Mouse (Mus musculus) neural tube, embryonic 12.5 days (tissue): ENCODE data around the gene Psmd13. TPM values are rescaled to one million over a fixed set of nuclear protein-coding genes. Genes with fewer than 3 reads are reported as not detected.

Source experiments
- ATAC-seq: fragments of 200-750 bp; cut with Nextera tagmentation; 2 replicates; pipeline ENCODE4 v1.8.0; 2017; ENCODE audit warnings: low read depth, mild to moderate bottlenecking, moderate TSS enrichment, moderate library complexity; ENCODE audit not compliant: low FRiP score
- H3K27ac ChIP-seq: fragments of 300-500 bp; sonication (generic); 2 replicates; pipeline ENCODE4 v1.5.1; 2016
- H3K27me3 ChIP-seq: fragments of 300-500 bp; sonication (generic); replicated peaks from 2 replicates; pipeline ENCODE4 v1.6.1; 2016; ENCODE audit warnings: mild to moderate bottlenecking
- H3K36me3 ChIP-seq: fragments of 300-500 bp; sonication (generic); 2 replicates; pipeline ENCODE4 v1.6.1; 2016; ENCODE audit warnings: mild to moderate bottlenecking
- H3K4me1 ChIP-seq: fragments of 300-500 bp; sonication (generic); 2 replicates; pipeline ENCODE4 v1.6.1; 2016
- H3K4me2 ChIP-seq: fragments of 300-500 bp; sonication (generic); replicated peaks from 2 replicates; pipeline ENCODE4 v1.6.1; 2016; ENCODE audit warnings: mild to moderate bottlenecking
- H3K4me3 ChIP-seq: fragments of 300-500 bp; sonication (generic); 2 replicates; pipeline ENCODE4 v1.5.1; 2016
- H3K9ac ChIP-seq: fragments of 300-500 bp; sonication (generic); 2 replicates; pipeline ENCODE4 v1.6.1; 2016; ENCODE audit warnings: mild to moderate bottlenecking
- H3K9me3 ChIP-seq: fragments of 300-500 bp; sonication (generic); 2 replicates; pipeline ENCODE4 v1.6.1; 2016; ENCODE audit warnings: mild to moderate bottlenecking
- WGBS: fragments of 180-500 bp; shearing (Covaris S2); methylation state at CpG from one replicate; pipeline ENCODE4 v1.1.7; 2016; 5-methylcytosine and 5-hydroxymethylcytosine counted together
- polyA plus RNA-seq: library from polyadenylated mRNA; unstranded; fragments of >200 nt; fragmentation: Nextera tagmentation; extraction: Ambion mirVana; gene quantifications from 2 replicates; pipeline ENCODE4 v1.2.1, GENCODE M21; 2016

The Psmd13 gene
- polyA plus RNA-seq, 1 experiment from 2014 or later: 293 TPM

- no peak overlapping the region for H3K27ac ChIP-seq
- 69% methylated on average over 9 of the region's 9 CpGs for WGBS
- no peaks in the 10 kb centered on the region for H3K36me3 ChIP-seq
- no peaks in the 10 kb centered on the region for H3K27me3 ChIP-seq
- H3K4me1 ChIP-seq: peaks cover 12% of the 10 kb centered on the region; the same call in 1 of the 2 replicates
- peak overlapping the region; percentile 46 for H3K4me3 ChIP-seq
- no peaks in the 10 kb centered on the region for H3K9me3 ChIP-seq
- peak overlapping the region; percentile 58 for H3K4me2 ChIP-seq
- peak overlapping the region; percentile 54; the same call in 1 of the 2 replicates for H3K9ac ChIP-seq
- ATAC-seq: no peak
Measured at GRCm38 (mm10) chr7:140942341-140942740, 60.6 kb downstream of the Psmd13 start.

DNA sequence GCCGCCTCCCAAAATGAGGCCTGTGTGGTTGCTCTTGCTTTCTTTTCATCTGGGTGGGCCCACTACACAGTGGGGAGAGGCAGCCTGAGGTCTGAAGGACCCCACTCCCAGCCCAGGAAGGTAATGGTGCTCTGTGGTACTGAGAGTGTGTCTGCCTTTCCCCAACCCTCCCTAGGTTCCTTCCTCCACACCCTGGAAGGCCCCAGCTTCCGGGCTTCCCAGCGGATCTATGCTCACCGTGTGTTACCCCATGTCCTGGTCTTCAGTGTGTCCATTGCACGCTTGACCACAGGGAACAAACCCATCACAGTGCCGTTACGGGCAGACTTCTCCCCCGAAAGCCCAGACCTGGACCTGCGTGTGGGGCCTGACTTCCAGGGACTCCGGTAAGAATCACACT lies 61.0 kb downstream of the Psmd13 start:
- no peaks in the 10 kb centered on the region for H3K9me3 ChIP-seq
- no peak overlapping the region; the same call in 1 of the 2 replicates for H3K4me2 ChIP-seq
- peaks cover 12% of the 10 kb centered on the region; the same call in 1 of the 2 replicates for H3K4me1 ChIP-seq
- H3K36me3 ChIP-seq: peaks cover 2% of the 10 kb centered on the region; the same call in 1 of the 2 replicates
- no peak overlapping the region for H3K9ac ChIP-seq
- no peak overlapping the region for H3K27ac ChIP-seq
- no peaks in the 10 kb centered on the region for H3K27me3 ChIP-seq
- WGBS: 92% methylated on average over 10 of the region's 10 CpGs
- no peak for ATAC-seq
- H3K4me3 ChIP-seq: no peak overlapping the region

GRCm38 (mm10) chr7:140943356-140943755 lies 61.6 kb downstream of the Psmd13 start:
- peaks cover 7% of the 10 kb centered on the region for H3K36me3 ChIP-seq
- no peaks in the 10 kb centered on the region for H3K9me3 ChIP-seq
- peaks cover 12% of the 10 kb centered on the region; the same call in 1 of the 2 replicates for H3K4me1 ChIP-seq
- H3K27me3 ChIP-seq: no peaks in the 10 kb centered on the region
- no peak overlapping the region for H3K4me3 ChIP-seq
- no peak overlapping the region; the same call in 1 of the 2 replicates for H3K4me2 ChIP-seq
- no peak for ATAC-seq
- no peak overlapping the region for H3K9ac ChIP-seq
- WGBS: 94% methylated on average over 4 of the region's 4 CpGs
- no peak overlapping the region for H3K27ac ChIP-seq

- H3K27ac ChIP-seq: no peak overlapping the region
- no peak overlapping the region for H3K4me3 ChIP-seq
- no peaks in the 10 kb centered on the region for H3K9me3 ChIP-seq
- ATAC-seq: no peak
- peaks cover 11% of the 10 kb centered on the region for H3K36me3 ChIP-seq
- 91% methylated on average over 7 of the region's 7 CpGs for WGBS
- peaks cover 12% of the 10 kb centered on the region; the same call in 1 of the 2 replicates for H3K4me1 ChIP-seq
- no peaks in the 10 kb centered on the region for H3K27me3 ChIP-seq
- no peak overlapping the region for H3K9ac ChIP-seq
- H3K4me2 ChIP-seq: no peak overlapping the region
Measured at GRCm38 (mm10) chr7:140944236-140944635, 62.5 kb downstream of the Psmd13 start.

DNA sequence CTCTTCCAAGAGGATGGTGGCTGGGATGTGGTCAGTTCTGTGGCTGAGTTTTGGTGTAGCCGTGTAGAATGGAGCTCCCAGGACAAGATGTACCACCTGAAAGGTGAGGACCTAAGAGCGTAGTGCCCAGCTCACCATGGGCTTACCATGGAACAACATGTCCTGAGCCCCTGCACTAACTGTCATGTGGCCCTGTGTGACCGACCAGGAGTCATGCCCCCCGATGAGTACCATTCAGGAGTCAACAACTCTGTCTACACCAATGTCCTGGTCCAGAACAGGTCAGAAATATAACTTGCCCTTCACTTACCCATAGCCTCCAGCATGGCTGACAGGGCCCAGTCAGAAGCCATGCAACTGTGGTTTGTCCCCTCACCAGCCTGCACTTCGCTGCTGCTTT lies 63.5 kb downstream of the Psmd13 start:
- peaks cover 11% of the 10 kb centered on the region for H3K36me3 ChIP-seq

DNA sequence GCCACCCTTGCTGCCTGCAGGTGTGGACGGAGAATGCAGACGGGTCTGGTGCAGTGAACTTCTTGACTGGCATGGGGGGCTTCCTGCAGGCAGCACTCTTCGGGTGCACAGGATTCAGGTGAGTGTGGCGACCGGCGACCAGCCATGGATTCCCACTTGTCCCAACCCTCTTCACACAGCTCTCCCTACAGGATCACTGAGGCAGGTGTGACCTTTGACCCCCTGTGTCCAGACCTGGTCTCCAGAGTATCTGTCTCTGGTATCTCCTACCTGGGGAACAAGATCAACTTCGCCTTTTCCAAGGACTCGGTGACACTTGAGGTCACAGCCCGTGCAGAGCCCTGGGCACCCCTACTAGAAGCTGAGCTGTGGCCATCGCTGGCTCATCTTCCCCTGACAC lies 64.5 kb downstream of the Psmd13 start:
- H3K9ac ChIP-seq: no peak overlapping the region
- peaks cover 11% of the 10 kb centered on the region for H3K36me3 ChIP-seq
- WGBS: 91% methylated on average over 10 of the region's 10 CpGs
- ATAC-seq: no peak
- H3K4me1 ChIP-seq: peaks cover 21% of the 10 kb centered on the region
- no peak overlapping the region for H3K4me2 ChIP-seq
- H3K27ac ChIP-seq: no peak overlapping the region
- H3K4me3 ChIP-seq: no peak overlapping the region
- H3K9me3 ChIP-seq: no peaks in the 10 kb centered on the region
- no peaks in the 10 kb centered on the region for H3K27me3 ChIP-seq

More for the DNA sequence above, 63.5 kb downstream of the Psmd13 start:
- no peak for ATAC-seq
- Histone ChIP-seq H3K4me1 (peaks cover 11% of the 10 kb centered on the region), H3K9me3 (no peaks in the 10 kb centered on the region), H3K9ac (no peak overlapping the region), H3K27ac (no peak overlapping the region), H3K27me3 (no peaks in the 10 kb centered on the region), H3K4me3 (no peak overlapping the region), H3K4me2 (no peak overlapping the region)
- WGBS: 94% methylated on average over 5 of the region's 5 CpGs

GRCm38 (mm10) chr7:140946980-140947379 lies 65.2 kb downstream of the Psmd13 start:
- H3K4me3 ChIP-seq: no peak overlapping the region
- H3K4me1 ChIP-seq: peaks cover 23% of the 10 kb centered on the region
- WGBS: 74% methylated on average over 7 of the region's 7 CpGs
- H3K4me2 ChIP-seq: no peak overlapping the region
- H3K27ac ChIP-seq: no peak overlapping the region
- ATAC-seq: no peak
- H3K9ac ChIP-seq: no peak overlapping the region
- peaks cover 11% of the 10 kb centered on the region for H3K36me3 ChIP-seq
- H3K9me3 ChIP-seq: no peaks in the 10 kb centered on the region
- H3K27me3 ChIP-seq: no peaks in the 10 kb centered on the region

DNA sequence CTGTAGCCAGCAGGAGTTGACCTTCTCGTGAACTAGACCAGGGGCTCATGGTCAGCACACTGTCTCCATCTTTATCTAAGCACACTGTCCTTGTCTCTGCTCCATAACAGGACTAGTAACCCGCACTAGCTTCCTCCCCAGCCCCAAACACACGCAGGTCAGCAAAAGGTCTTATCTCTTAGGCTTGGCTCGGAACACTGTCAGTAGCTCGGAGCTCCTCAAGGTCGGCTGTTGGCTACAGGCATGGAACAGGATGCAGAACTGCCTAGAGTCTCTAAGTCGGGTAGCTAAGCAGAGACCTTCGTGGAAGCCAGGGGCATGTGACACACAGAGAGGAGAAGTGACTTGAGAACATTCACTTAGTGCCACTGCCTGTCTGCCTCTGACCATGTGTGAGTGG lies 66.4 kb downstream of the Psmd13 start:
- no peak overlapping the region for H3K27ac ChIP-seq
- H3K27me3 ChIP-seq: no peaks in the 10 kb centered on the region
- H3K4me2 ChIP-seq: no peak overlapping the region
- 90% methylated on average over 8 of the region's 8 CpGs for WGBS
- H3K4me1 ChIP-seq: peaks cover 19% of the 10 kb centered on the region
- no peak overlapping the region for H3K4me3 ChIP-seq
- ATAC-seq: no peak
- H3K36me3 ChIP-seq: peaks cover 11% of the 10 kb centered on the region
- no peaks in the 10 kb centered on the region for H3K9me3 ChIP-seq
- no peak overlapping the region for H3K9ac ChIP-seq

Other genes with a start within 250 kb of the Psmd13 start
- not detected in 2 replicates for gene Olfr53, start 235.5 kb upstream of the Psmd13 start, polyA plus RNA-seq
- gene Olfr539, start 222.0 kb upstream of the Psmd13 start, polyA plus RNA-seq: not detected in 2 replicates
- gene Olfr45, start 200.0 kb upstream of the Psmd13 start, polyA plus RNA-seq: not detected in 2 replicates
- not detected in 2 replicates for gene Olfr541, start 184.7 kb upstream of the Psmd13 start, polyA plus RNA-seq
- not detected in 2 replicates for gene Cyp2e1, start 118.2 kb upstream of the Psmd13 start, polyA plus RNA-seq
- 0.23 and 0.30 TPM in 2 replicates for gene Syce1, start 94.1 kb upstream of the Psmd13 start, polyA plus RNA-seq
- 13.2 and 15.3 TPM in 2 replicates for gene Zfp941, start 59.8 kb upstream of the Psmd13 start, polyA plus RNA-seq
- gene Urah, start 47.0 kb upstream of the Psmd13 start, polyA plus RNA-seq: not detected in 2 replicates
- gene Scgb1c1, start 36.4 kb upstream of the Psmd13 start, polyA plus RNA-seq: not detected in 2 replicates
- not detected in 2 replicates for gene Odf3, start 34.2 kb upstream of the Psmd13 start, polyA plus RNA-seq
- gene Gm45785, start 25.6 kb upstream of the Psmd13 start, polyA plus RNA-seq: not detected in 2 replicates
- 89.1 and 94.8 TPM in 2 replicates for gene Ric8a, start 25.0 kb upstream of the Psmd13 start, polyA plus RNA-seq
- 30.3 and 34.2 TPM in 2 replicates for gene Bet1l, start 24.4 kb upstream of the Psmd13 start, polyA plus RNA-seq
- gene Sirt3, start 341 bp downstream of the Psmd13 start, polyA plus RNA-seq: 32.4 and 33.1 TPM in 2 replicates
- gene Cox8b, start 18.5 kb downstream of the Psmd13 start, polyA plus RNA-seq: 1.9 and 2.2 TPM in 2 replicates
- 0.08 TPM in 1 of 2 replicates, not detected in the other for gene Nlrp6, start 38.9 kb downstream of the Psmd13 start, polyA plus RNA-seq
- gene Pgghg, start 59.4 kb downstream of the Psmd13 start, polyA plus RNA-seq: 11.2 and 12.2 TPM in 2 replicates
- gene Ifitm5, start 68.3 kb downstream of the Psmd13 start, polyA plus RNA-seq: 1.2 and 1.6 TPM in 2 replicates
- gene Gm45717, start 74.0 kb downstream of the Psmd13 start, polyA plus RNA-seq: 0.55 TPM in 1 of 2 replicates, not detected in the other
- gene Ifitm2, start 74.0 kb downstream of the Psmd13 start, polyA plus RNA-seq: 314 and 316 TPM in 2 replicates
- gene Ifitm1, start 85.3 kb downstream of the Psmd13 start, polyA plus RNA-seq: 10.1 and 13.6 TPM in 2 replicates
- gene Ifitm3, start 128.8 kb downstream of the Psmd13 start, polyA plus RNA-seq: 23.9 and 29.2 TPM in 2 replicates
- 0.42 and 0.54 TPM in 2 replicates for gene Ifitm6, start 136.0 kb downstream of the Psmd13 start, polyA plus RNA-seq
- not detected in 2 replicates for gene Gm17387, start 147.2 kb downstream of the Psmd13 start, polyA plus RNA-seq
- gene B4galnt4, start 179.1 kb downstream of the Psmd13 start, polyA plus RNA-seq: 40.8 and 41.5 TPM in 2 replicates
- 1.6 and 3.1 TPM in 2 replicates for gene Pkp3, start 196.2 kb downstream of the Psmd13 start, polyA plus RNA-seq
- gene Sigirr, start 218.6 kb downstream of the Psmd13 start, polyA plus RNA-seq: 1.6 and 2.3 TPM in 2 replicates
- gene Ano9, start 235.8 kb downstream of the Psmd13 start, polyA plus RNA-seq: 0.22 TPM in 1 of 2 replicates, not detected in the other
- 74.7 and 79.8 TPM in 2 replicates for gene Ptdss2, start 240.4 kb downstream of the Psmd13 start, polyA plus RNA-seq